Mouse (Mus musculus) small intestine, adult 2 months (tissue): Measurements from ENCODE around the gene Pmf1. TPM values are rescaled to one million over a fixed set of nuclear protein-coding genes. Genes with fewer than 3 reads are reported as not detected.

Source experiments
- H3K27ac ChIP-seq: fragments of 200-500 bp; 2 replicates; pipeline ENCODE4 v1.5.1; 2012; ENCODE audit warnings: low read depth, low read length, control low read depth, inconsistent platforms; ENCODE audit not compliant: insufficient read depth
- H3K27me3 ChIP-seq: fragments of 200-500 bp; 2 replicates; pipeline ENCODE4 v1.6.1; 2012; ENCODE audit warnings: mild to moderate bottlenecking, moderate library complexity, low read length, inconsistent platforms; ENCODE audit not compliant: control insufficient read depth, insufficient read depth
- H3K36me3 ChIP-seq: fragments of 200-500 bp; 2 replicates; pipeline ENCODE4 v1.6.1; 2012; ENCODE audit warnings: mild to moderate bottlenecking, low read length, control low read depth, inconsistent platforms; ENCODE audit not compliant: control insufficient read depth, insufficient read depth
- H3K4me1 ChIP-seq: fragments of 200-500 bp; 2 replicates; pipeline ENCODE4 v1.6.1; 2012; ENCODE audit warnings: low read length, inconsistent platforms, mixed read lengths; ENCODE audit not compliant: control insufficient read depth, insufficient read depth, insufficient read length
- H3K4me3 ChIP-seq: fragments of 200-500 bp; 2 replicates; pipeline ENCODE4 v1.5.1; 2012; ENCODE audit warnings: low read depth, mild to moderate bottlenecking, control low read depth, inconsistent platforms, low read length, moderate library complexity
- CTCF ChIP-seq: fragments of 200-500 bp; IDR thresholded peaks from 2 replicates; pipeline ENCODE4 v1.5.1; 2012; ENCODE audit warnings: low read depth, mild to moderate bottlenecking, control low read depth, inconsistent platforms, low read length, moderate library complexity, mixed read lengths; ENCODE audit not compliant: insufficient replicate concordance, insufficient read length; ENCODE audit errors: extremely low read depth
- POLR2A ChIP-seq: fragments of 200-500 bp; IDR thresholded peaks from 2 replicates; pipeline ENCODE4 v1.6.1; 2012; ENCODE audit warnings: low read depth, mild to moderate bottlenecking, control low read depth, inconsistent platforms, low read length, moderate library complexity
- WGBS: fragments of 180-500 bp; shearing (Covaris S2); methylation state at CpG from one replicate; pipeline ENCODE4 v1.1.7; 2018; 5-methylcytosine and 5-hydroxymethylcytosine counted together
- polyA plus RNA-seq: library from polyadenylated mRNA; depleted of rRNA; stranded (reverse); fragments of >200 nt; gene quantifications from 2 replicates; pipeline ENCODE4 v1.2.3, GENCODE M21; 2012

The Pmf1 gene
- polyA plus RNA-seq, 1 experiment, result 108 TPM

DNA sequence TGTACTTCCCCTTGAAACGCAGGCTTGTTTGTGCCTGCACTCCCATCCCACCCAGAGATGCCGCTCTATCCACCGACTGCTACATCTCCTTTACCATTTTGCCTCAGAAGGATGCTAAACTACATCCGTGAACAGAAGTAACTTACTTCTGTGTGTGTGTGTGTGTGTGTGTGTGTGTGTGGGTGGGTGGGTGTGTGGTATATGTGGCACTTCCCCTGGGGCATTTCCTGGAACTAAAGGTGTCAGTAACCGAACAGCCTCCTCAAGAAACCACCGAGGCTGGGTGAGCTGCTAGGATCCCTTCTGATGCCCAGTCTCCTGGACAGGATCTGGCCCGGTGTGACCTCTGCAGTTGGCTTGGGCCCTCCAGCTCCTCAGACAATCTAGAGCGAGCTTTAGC, 43.9 kb upstream of the Pmf1 start:
- no peaks in the 10 kb centered on the region for H3K27me3 ChIP-seq
- TF ChIP-seq CTCF (no peak), POLR2A (no peak)
- WGBS, result 70% methylated on average over 8 of the region's 8 CpGs
- H3K4me3 ChIP-seq, result peak overlapping the region; percentile 73
- H3K27ac ChIP-seq, result 0 out of 2 replicates have a peak overlapping the region, but pooled peaks have one; percentile 98
- H3K36me3 ChIP-seq, result peaks cover 47% of the 10 kb centered on the region
- peaks cover 45% of the 10 kb centered on the region for H3K4me1 ChIP-seq

DNA sequence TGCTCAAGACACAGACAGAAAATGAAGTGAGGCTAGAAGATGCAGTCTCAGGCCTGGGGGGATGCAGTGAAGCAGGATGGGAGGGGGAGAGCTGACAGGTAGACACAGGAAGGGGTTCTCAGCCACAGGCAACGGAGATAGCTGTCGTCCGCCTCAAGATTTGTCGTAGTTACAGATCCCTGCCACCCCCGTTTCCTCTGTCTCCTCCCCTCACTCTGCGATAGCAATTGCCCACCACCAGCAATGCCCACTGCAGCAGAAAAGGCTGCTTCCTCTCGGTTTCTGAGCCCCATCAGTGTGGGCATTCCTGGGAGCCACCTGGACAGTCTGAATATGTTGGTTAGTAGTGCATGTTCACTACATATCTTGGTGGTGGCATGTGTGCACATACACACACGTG, 43.2 kb upstream of the Pmf1 start:
- Histone ChIP-seq H3K36me3 (peaks cover 50% of the 10 kb centered on the region), H3K4me1 (peaks cover 47% of the 10 kb centered on the region), H3K4me3 (no peak overlapping the region), H3K27ac (no peak overlapping the region), H3K27me3 (no peaks in the 10 kb centered on the region)
- no peak for TF ChIP-seq CTCF
- no peak for TF ChIP-seq POLR2A
- WGBS, result 70% methylated on average over 8 of the region's 8 CpGs

DNA sequence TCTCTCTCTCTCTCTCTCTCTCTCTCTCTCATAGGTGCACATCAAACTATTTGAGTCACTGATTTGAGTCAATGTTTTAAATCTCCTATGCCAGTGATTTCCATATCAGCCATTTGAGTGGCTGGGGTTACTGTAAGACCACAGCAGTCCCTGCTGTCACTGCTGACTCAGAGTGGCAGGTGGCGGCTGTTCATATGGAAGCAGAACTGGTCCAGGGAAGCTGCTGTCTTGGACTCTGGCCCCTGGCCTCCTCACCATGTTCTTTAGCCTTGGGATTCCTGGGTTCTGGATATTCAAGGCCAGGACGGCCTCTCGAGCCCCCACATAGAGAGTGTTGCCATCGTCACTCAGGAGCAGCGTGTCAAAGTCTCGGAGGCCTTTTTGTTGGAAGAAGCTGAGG, 42.6 kb upstream of the Pmf1 start:
- no peaks in the 10 kb centered on the region for H3K27me3 ChIP-seq
- no peak overlapping the region for H3K27ac ChIP-seq
- no peak for TF ChIP-seq CTCF
- TF ChIP-seq POLR2A, result no peak
- peaks cover 53% of the 10 kb centered on the region for H3K4me1 ChIP-seq
- H3K36me3 ChIP-seq, result peaks cover 50% of the 10 kb centered on the region
- no peak overlapping the region for H3K4me3 ChIP-seq
- WGBS, result 68% methylated on average over 6 of the region's 6 CpGs

DNA sequence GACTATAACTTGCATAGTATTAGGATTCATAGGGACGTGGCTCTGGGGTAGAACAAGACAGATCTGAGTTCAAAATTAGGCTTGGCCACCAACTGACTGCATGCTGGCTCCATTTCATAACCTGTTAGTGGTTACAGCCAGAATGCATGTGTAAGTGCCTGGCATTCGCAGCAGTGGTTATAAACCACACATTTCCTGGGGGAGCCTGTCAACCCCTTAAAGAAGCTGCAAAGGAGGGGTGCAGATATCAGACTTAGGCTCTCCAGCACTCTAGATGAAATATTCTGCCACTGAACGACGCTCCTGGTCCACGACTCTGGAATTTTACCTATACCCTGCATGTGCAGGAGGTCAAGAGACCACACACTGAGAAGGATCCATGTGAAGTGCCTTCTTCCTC, 42.1 kb upstream of the Pmf1 start:
- TF ChIP-seq CTCF (no peak), POLR2A (no peak)
- no peak overlapping the region for H3K4me3 ChIP-seq
- H3K36me3 ChIP-seq, result peaks cover 54% of the 10 kb centered on the region
- no peaks in the 10 kb centered on the region for H3K27me3 ChIP-seq
- H3K4me1 ChIP-seq, result peaks cover 54% of the 10 kb centered on the region
- H3K27ac ChIP-seq, result no peak overlapping the region
- 76% methylated on average over 5 of the region's 5 CpGs for WGBS

DNA sequence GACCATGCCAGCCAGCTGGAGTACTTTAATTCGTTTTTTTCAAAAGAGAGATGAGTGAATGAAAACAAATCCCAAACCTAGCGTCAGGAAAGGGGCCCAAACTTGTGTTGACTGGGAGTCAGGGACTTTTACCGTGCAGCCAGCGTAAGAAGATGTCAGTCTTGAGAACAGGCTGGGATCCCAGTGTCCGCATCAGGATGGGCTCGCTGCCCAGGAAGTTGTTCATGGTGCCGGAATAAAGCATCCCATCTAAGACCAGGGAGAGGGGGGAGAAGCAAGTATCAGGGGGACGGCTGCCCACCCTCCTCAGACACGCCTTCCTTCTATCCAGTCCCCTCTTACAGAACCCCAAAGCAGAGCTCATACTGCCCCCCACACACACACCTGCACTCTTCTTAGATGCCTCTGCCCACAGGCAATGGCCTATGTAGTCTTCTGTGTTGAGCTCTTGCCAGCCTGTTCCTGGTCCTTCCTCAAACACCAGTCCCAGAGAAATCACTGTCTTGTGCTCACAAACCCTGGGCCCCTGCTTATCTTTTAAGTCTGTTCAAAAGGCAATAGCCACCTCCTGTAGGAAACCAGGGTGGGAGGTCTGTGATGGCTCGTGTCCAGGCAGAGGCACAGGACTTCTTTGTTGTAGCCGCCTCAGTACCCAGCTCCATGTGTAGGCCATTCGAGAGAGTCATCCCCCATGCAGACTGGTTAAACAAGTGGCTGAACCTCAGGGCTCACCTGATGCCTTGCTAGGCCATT, 40.4 kb upstream of the Pmf1 start:
- WGBS, result 30% methylated on average over 12 of the region's 12 CpGs
- H3K4me1 ChIP-seq, result peaks cover 55% of the 10 kb centered on the region
- peaks cover 59% of the 10 kb centered on the region for H3K36me3 ChIP-seq
- no peak for TF ChIP-seq POLR2A
- TF ChIP-seq CTCF, result no peak
- H3K4me3 ChIP-seq, result no peak overlapping the region
- H3K27me3 ChIP-seq, result no peaks in the 10 kb centered on the region
- H3K27ac ChIP-seq, result peak overlapping the region; percentile 36

DNA sequence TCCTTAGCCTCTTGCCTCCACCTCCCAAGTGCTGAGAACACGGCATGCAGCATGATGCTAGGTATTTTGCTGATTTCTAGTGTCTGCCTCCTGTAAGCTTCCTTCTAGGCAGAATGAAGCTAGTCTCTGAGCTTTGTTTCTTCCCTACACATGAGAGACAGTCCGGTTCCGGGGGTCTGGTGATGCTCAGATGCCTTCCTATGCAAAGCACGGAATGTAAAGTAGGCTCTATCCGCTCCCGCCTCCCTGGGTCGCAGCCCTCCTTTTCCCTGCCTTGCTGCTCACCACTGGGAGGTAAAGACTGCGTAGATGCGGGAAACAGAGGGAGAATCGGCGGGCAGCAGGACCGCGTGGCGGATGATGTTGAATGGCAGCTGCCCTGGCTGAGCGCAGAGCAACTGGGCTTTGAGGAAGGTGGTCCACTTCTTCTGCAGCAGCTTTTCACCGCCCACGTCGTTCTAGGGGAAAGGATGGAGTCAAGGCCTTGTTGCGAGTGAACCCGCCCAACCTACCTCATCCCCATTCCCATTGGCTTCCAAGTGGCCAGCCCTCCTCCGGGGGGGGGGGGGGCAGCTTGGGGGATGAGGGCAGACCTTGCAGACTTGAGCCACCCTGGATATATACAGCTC, 39.4 kb upstream of the Pmf1 start:
- peak overlapping the region; percentile 46 for H3K4me3 ChIP-seq
- H3K4me1 ChIP-seq, result peaks cover 51% of the 10 kb centered on the region
- WGBS, result 61% methylated on average over 21 of the region's 21 CpGs
- H3K27me3 ChIP-seq, result no peaks in the 10 kb centered on the region
- no peak for TF ChIP-seq POLR2A
- TF ChIP-seq CTCF, result no peak
- peak overlapping the region; percentile 93 for H3K27ac ChIP-seq
- peaks cover 65% of the 10 kb centered on the region for H3K36me3 ChIP-seq

DNA sequence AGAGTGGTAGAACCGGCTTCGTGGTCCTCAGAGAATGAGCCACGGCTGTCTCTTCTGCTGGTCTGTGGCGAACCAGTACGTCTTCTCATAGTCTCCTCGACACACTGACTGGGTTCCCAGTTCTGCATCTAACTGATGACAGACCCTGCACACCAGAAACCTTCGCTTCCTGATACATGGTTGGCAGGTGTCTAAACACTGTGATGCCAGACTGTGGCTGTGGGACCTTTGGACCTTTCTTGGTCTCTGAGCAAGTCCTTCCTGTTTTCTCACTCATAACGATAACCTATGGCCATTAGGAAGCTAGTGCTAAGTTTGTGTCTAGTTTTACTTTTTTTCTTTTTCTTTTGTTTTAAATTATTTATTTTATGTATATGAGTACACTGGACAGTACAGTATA, 38.3 kb upstream of the Pmf1 start:
- H3K4me3 ChIP-seq, result peak overlapping the region; percentile 6
- TF ChIP-seq CTCF (no peak), POLR2A (no peak)
- H3K4me1 ChIP-seq, result peaks cover 46% of the 10 kb centered on the region
- H3K27ac ChIP-seq, result peak overlapping the region; percentile 99
- WGBS, result 20% methylated on average over 8 of the region's 8 CpGs
- peaks cover 61% of the 10 kb centered on the region for H3K36me3 ChIP-seq
- no peaks in the 10 kb centered on the region for H3K27me3 ChIP-seq
